Mouse (Mus musculus) liver, embryonic 16.5 days (tissue): ENCODE results near the gene Alkbh1. TPM values are rescaled to one million over a fixed set of nuclear protein-coding genes. Genes with fewer than 3 reads are reported as not detected.
"Not testable (repeated sequence)": the region's sequence is repeated elsewhere in the genome, so short reads cannot be mapped to it uniquely, and the experiment has no call there.

Source experiments
- ATAC-seq: fragments of 200-750 bp; cut with Nextera tagmentation; 2 replicates; pipeline ENCODE4 v1.8.0; 2017; ENCODE audit warnings: low read depth, mild to moderate bottlenecking, moderate number of reproducible peaks, moderate library complexity
- H3K27ac ChIP-seq: fragments of 300-500 bp; sonication (generic); 2 replicates; pipeline ENCODE4 v1.5.1; 2014; ENCODE audit warnings: mild to moderate bottlenecking, low read length
- H3K27me3 ChIP-seq: fragments of 300-500 bp; sonication (generic); 2 replicates; pipeline ENCODE4 v1.6.1; 2014; ENCODE audit warnings: low read depth, low read length, mixed read lengths; ENCODE audit not compliant: control insufficient read depth, insufficient read depth
- H3K36me3 ChIP-seq: fragments of 300-500 bp; sonication (generic); 2 replicates; pipeline ENCODE4 v1.6.1; 2014; ENCODE audit warnings: mild to moderate bottlenecking; ENCODE audit not compliant: control insufficient read depth, insufficient read depth
- H3K4me1 ChIP-seq: fragments of 300-500 bp; sonication (generic); 2 replicates; pipeline ENCODE4 v1.6.1; 2014; ENCODE audit warnings: low read depth, low read length, mixed read lengths; ENCODE audit not compliant: control insufficient read depth
- H3K4me2 ChIP-seq: fragments of 300-500 bp; sonication (generic); 2 replicates; pipeline ENCODE4 v1.6.1; 2014; ENCODE audit warnings: low read depth, low read length, mixed read lengths
- H3K4me3 ChIP-seq: fragments of 300-500 bp; sonication (generic); 2 replicates; pipeline ENCODE4 v1.5.1; 2014; ENCODE audit warnings: low read depth, mild to moderate bottlenecking, low read length
- H3K9ac ChIP-seq: fragments of 300-500 bp; sonication (generic); 2 replicates; pipeline ENCODE4 v1.6.1; 2014; ENCODE audit warnings: low read depth, low read length
- H3K9me3 ChIP-seq: fragments of 300-500 bp; sonication (generic); replicated peaks from 2 replicates; pipeline ENCODE4 v1.6.1; 2016; ENCODE audit warnings: low read length; ENCODE audit not compliant: control insufficient read depth
- WGBS: fragments of 180-500 bp; shearing (Covaris S2); extraction: QIAGEN DNeasy Blood & Tissue Kit; methylation state at CpG from one replicate; pipeline ENCODE4 v1.1.7; 2014; ENCODE audit not compliant: insufficient replicate concordance; 5-methylcytosine and 5-hydroxymethylcytosine counted together
- polyA plus RNA-seq: library from polyadenylated mRNA; unstranded; fragments of >200 nt; fragmentation: Nextera tagmentation; extraction: Ambion mirVana; gene quantifications from 2 replicates; pipeline ENCODE4 v1.2.1, GENCODE M21; 2015

Alkbh1 gene
- 17.0 and 17.4 TPM in 2 replicates for polyA plus RNA-seq

- under 1% methylated on average over 28 of the region's 28 CpGs for WGBS
- peak within 1 kb of the TSS; percentile 78 for H3K4me3 ChIP-seq
- ATAC-seq = peak; percentile 87
- H3K4me2 ChIP-seq = peak within 1 kb of the TSS; percentile 90
- H3K9ac ChIP-seq = peak within 1 kb of the TSS; percentile 79
- H3K27me3 ChIP-seq = no peaks in the 10 kb centered on the region
- peaks cover 22% of the 10 kb centered on the region for H3K36me3 ChIP-seq
- peak within 1 kb of the TSS; percentile 52 for H3K27ac ChIP-seq
- peaks cover 20% of the 10 kb centered on the region for H3K4me1 ChIP-seq
- no peaks in the 10 kb centered on the region for H3K9me3 ChIP-seq
Observed at GRCm38 (mm10) chr12:87443700-87444122, at the start of gene Alkbh1, which contains the start of gene Slirp. Gene Alkbh1, minus strand, starts transcription at chr12:87444017. Gene Slirp, plus strand, starts transcription at chr12:87443896.

- not testable (repeated sequence) for ATAC-seq, H3K27ac ChIP-seq
- 24% methylated on average over 2 of the region's 2 CpGs for WGBS
Observed at GRCm38 (mm10) chr12:87488683-87489082, 44.9 kb upstream of the Alkbh1 start.

GRCm38 (mm10) chr12:87482482-87482881 lies 38.7 kb upstream of the Alkbh1 start:
- 65% methylated on average over 5 of the region's 5 CpGs for WGBS
- H3K4me3 ChIP-seq, ATAC-seq, H3K4me1 ChIP-seq, H3K27me3 ChIP-seq, H3K4me2 ChIP-seq, H3K27ac ChIP-seq, H3K36me3 ChIP-seq, H3K9me3 ChIP-seq, H3K9ac ChIP-seq: not testable (repeated sequence)

More at GRCm38 (mm10) chr12:87488683-87489082, 44.9 kb upstream of the Alkbh1 start:
- H3K4me2 ChIP-seq, H3K9me3 ChIP-seq, H3K9ac ChIP-seq, H3K27me3 ChIP-seq, H3K4me1 ChIP-seq, H3K36me3 ChIP-seq, H3K4me3 ChIP-seq: not testable (repeated sequence)

GRCm38 (mm10) chr12:87474756-87475155 lies 30.9 kb upstream of the Alkbh1 start:
- 56% methylated on average over 3 of the region's 3 CpGs for WGBS
- no peak overlapping the region for H3K27ac ChIP-seq
- H3K4me2 ChIP-seq = no peak overlapping the region
- H3K4me1 ChIP-seq = peaks cover 13% of the 10 kb centered on the region
- no peak for ATAC-seq
- no peak overlapping the region for H3K9ac ChIP-seq
- no peaks in the 10 kb centered on the region for H3K9me3 ChIP-seq
- no peak overlapping the region for H3K4me3 ChIP-seq
- no peaks in the 10 kb centered on the region for H3K36me3 ChIP-seq
- H3K27me3 ChIP-seq = no peaks in the 10 kb centered on the region

- Histone ChIP-seq H3K9ac (peak within 1 kb of the TSS; percentile 89), H3K9me3 (no peaks in the 10 kb centered on the region), H3K4me2 (peak within 1 kb of the TSS; percentile 75), H3K27me3 (no peaks in the 10 kb centered on the region), H3K4me1 (peaks cover 13% of the 10 kb centered on the region), H3K36me3 (peaks cover 6% of the 10 kb centered on the region; the same call in 1 of the 2 replicates), H3K4me3 (peak within 1 kb of the TSS; percentile 87), H3K27ac (peak within 1 kb of the TSS; percentile 69)
- WGBS = 3% methylated on average over 45 of the region's 45 CpGs
- ATAC-seq = peak; percentile 98
Observed at GRCm38 (mm10) chr12:87471964-87472786, 28.4 kb upstream of the Alkbh1 start, which contains the start of gene Snw1. Gene Snw1, minus strand, starts transcription at chr12:87472274.

- H3K27ac ChIP-seq = peak overlapping the region; percentile 69
- H3K9ac ChIP-seq = peak overlapping the region; percentile 89
- no peaks in the 10 kb centered on the region for H3K9me3 ChIP-seq
- ATAC-seq = no peak
- H3K27me3 ChIP-seq = no peaks in the 10 kb centered on the region
- peaks cover 13% of the 10 kb centered on the region for H3K4me1 ChIP-seq
- peaks cover 8% of the 10 kb centered on the region for H3K36me3 ChIP-seq
- peak overlapping the region; percentile 87 for H3K4me3 ChIP-seq
- peak overlapping the region; percentile 75 for H3K4me2 ChIP-seq
- 0% methylated on average over 19 of the region's 19 CpGs for WGBS
Observed at GRCm38 (mm10) chr12:87471421-87471963, 27.7 kb upstream of the Alkbh1 start.

- ATAC-seq = no peak
- Histone ChIP-seq H3K9me3 (no peaks in the 10 kb centered on the region), H3K4me1 (peaks cover 13% of the 10 kb centered on the region), H3K36me3 (peaks cover 13% of the 10 kb centered on the region), H3K4me2 (peak overlapping the region; percentile 75), H3K9ac (peak overlapping the region; percentile 89), H3K4me3 (peak overlapping the region; percentile 87), H3K27ac (0 out of 2 replicates have a peak overlapping the region, but pooled peaks have one; percentile 31), H3K27me3 (no peaks in the 10 kb centered on the region)
- 37% methylated on average over 7 of the region's 7 CpGs for WGBS
Observed at GRCm38 (mm10) chr12:87470263-87471136, 26.7 kb upstream of the Alkbh1 start.

- WGBS = 49% methylated on average over 6 of the region's 6 CpGs
- Histone ChIP-seq H3K4me3 (no peak overlapping the region), H3K4me2 (no peak overlapping the region), H3K9ac (no peak overlapping the region), H3K27ac (no peak overlapping the region), H3K27me3 (no peaks in the 10 kb centered on the region), H3K9me3 (no peaks in the 10 kb centered on the region), H3K36me3 (peaks cover 47% of the 10 kb centered on the region), H3K4me1 (peaks cover 6% of the 10 kb centered on the region)
- ATAC-seq = peak; percentile 89
Observed at GRCm38 (mm10) chr12:87464678-87465297, 21.0 kb upstream of the Alkbh1 start.
